Mouse (Mus musculus) embryonic fibroblast, embryonic 13.5 days (primary cell): ENCODE measurements around the gene Gxylt2.

ENCODE experiments used
- CTCF ChIP-seq: IDR thresholded peaks from 2 replicates; pipeline ENCODE4 v1.5.1; 2011; ENCODE audit warnings: mild to moderate bottlenecking, control low read depth, low read length, moderate library complexity, borderline replicate concordance; ENCODE audit not compliant: insufficient read depth
- POLR2A ChIP-seq: IDR thresholded peaks from 2 replicates; pipeline ENCODE4 v1.6.1; 2011; ENCODE audit warnings: low read depth, mild to moderate bottlenecking, control low read depth, low read length, moderate library complexity

GRCm38 (mm10) chr6:100670880-100671344, 33.6 kb upstream of the Gxylt2 start, which contains the start of gene Shq1:
- TF ChIP-seq POLR2A (peak; percentile 78), CTCF (no peak)
